Mouse (Mus musculus): ENCODE measurements around the gene Lrig1.
A peak's percentile ranks its signal among the peaks of the same experiment; 100 is the strongest.

The Lrig1 gene

GRCm38 (mm10) chr6:94697423-94697822, 2.5 kb downstream of the Lrig1 start:
- DNase-seq, result peak; percentile 21

GRCm38 (mm10) chr6:94696182-94697080, 3.5 kb downstream of the Lrig1 start:
- peak; percentile 25 for DNase-seq

- peak; percentile 47 for DNase-seq
Observed at GRCm38 (mm10) chr6:94695121-94695930, 4.6 kb downstream of the Lrig1 start.

- DNase-seq, result peak; percentile 17
Observed at GRCm38 (mm10) chr6:94694481-94694880, 5.5 kb downstream of the Lrig1 start.

GRCm38 (mm10) chr6:94693091-94693490, 6.9 kb downstream of the Lrig1 start:
- DNase-seq, result no peak

GRCm38 (mm10) chr6:94692003-94692402, 8.0 kb downstream of the Lrig1 start:
- no peak for DNase-seq

GRCm38 (mm10) chr6:94690247-94690646, 9.7 kb downstream of the Lrig1 start:
- no peak for DNase-seq

- no peak for DNase-seq
Observed at GRCm38 (mm10) chr6:94688722-94689121, 11.2 kb downstream of the Lrig1 start.

- no peak for DNase-seq
Observed at GRCm38 (mm10) chr6:94686048-94686447, 13.9 kb downstream of the Lrig1 start.

- peak; percentile 90 for DNase-seq
Observed at GRCm38 (mm10) chr6:94685611-94686010, 14.3 kb downstream of the Lrig1 start.

- peak; percentile 72 for DNase-seq
Observed at GRCm38 (mm10) chr6:94684844-94685557, 15.0 kb downstream of the Lrig1 start.

GRCm38 (mm10) chr6:94683701-94684100, 16.3 kb downstream of the Lrig1 start:
- DNase-seq, result no peak

- no peak for DNase-seq
Observed at GRCm38 (mm10) chr6:94682270-94682618, 17.7 kb downstream of the Lrig1 start.

GRCm38 (mm10) chr6:94681446-94682269, 18.3 kb downstream of the Lrig1 start:
- DNase-seq, result no peak

- no peak for DNase-seq
Observed at GRCm38 (mm10) chr6:94680760-94681445, 19.1 kb downstream of the Lrig1 start.

- DNase-seq, result no peak
Observed at GRCm38 (mm10) chr6:94679249-94679648, 20.7 kb downstream of the Lrig1 start.

GRCm38 (mm10) chr6:94678377-94679164, 21.4 kb downstream of the Lrig1 start:
- no peak for DNase-seq

- DNase-seq, result no peak
Observed at GRCm38 (mm10) chr6:94677448-94677847, 22.5 kb downstream of the Lrig1 start.

- no peak for DNase-seq
Observed at GRCm38 (mm10) chr6:94676840-94677239, 23.1 kb downstream of the Lrig1 start.

- no peak for DNase-seq
Observed at GRCm38 (mm10) chr6:94676300-94676699, 23.7 kb downstream of the Lrig1 start.

GRCm38 (mm10) chr6:94672426-94672825, 27.5 kb downstream of the Lrig1 start:
- no peak for DNase-seq
